Mouse (Mus musculus): ENCODE data around the gene Rpl10-ps3. TPM values are rescaled to one million over a fixed set of nuclear protein-coding genes. Genes with fewer than 3 reads are reported as not detected.

Rpl10-ps3 gene
- polyA plus RNA-seq, 2 experiments from 2014 or later = 286 to 599 TPM

DNA sequence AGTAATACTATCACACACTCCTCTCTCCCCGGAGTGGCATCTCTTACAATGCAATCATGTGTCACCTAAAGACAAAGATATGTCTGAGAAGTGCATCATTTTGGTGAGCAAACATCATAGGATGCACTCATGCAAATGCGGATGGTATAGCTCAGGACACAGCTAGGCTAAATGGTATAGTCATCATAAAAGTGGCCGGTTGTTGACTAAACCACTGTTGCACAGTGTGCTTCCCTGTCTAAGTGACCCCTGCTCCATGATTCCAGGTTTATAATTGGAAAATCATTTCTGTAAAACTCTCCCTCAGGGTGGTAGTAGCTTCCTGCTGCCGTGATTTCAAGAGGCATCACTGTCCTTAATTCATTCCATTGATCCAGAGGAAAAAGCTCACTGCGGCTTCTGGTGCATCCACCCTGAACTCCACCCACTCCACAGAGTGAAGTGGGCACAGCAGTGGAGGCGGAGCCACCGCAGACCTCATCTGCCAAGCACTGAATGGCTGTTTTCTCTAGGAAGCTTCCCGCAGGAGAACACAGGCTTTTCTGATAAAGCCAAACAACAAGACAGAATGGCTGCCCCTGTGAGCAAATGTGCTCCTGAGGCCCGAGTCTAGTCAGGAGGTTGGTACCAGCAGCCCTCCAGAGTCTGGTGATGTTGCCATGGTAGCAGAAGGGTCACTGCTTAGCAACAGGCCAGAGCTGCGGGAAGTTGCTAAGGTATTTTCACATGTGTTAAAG lies 38.9 kb downstream of the Rpl10-ps3 start:
- no peak for ATAC-seq

DNA sequence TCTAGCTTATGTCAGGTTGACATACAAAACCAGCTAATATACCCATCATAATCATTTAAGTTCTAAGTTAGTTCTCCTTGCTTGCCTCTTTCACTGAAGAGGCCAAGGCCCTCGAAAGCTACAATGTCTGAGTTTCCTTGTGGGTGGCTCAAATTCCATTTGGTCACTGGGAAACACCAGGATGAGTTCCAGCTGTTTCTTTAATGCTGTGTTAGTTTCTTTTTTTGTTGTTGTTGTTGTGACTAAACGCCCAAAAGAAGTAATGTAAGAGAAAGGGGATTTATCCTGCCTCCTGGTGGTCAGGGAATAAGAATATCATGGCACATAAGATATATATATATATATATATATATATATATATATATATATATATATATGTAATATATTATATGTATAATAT lies 39.7 kb downstream of the Rpl10-ps3 start:
- no peak for ATAC-seq

DNA sequence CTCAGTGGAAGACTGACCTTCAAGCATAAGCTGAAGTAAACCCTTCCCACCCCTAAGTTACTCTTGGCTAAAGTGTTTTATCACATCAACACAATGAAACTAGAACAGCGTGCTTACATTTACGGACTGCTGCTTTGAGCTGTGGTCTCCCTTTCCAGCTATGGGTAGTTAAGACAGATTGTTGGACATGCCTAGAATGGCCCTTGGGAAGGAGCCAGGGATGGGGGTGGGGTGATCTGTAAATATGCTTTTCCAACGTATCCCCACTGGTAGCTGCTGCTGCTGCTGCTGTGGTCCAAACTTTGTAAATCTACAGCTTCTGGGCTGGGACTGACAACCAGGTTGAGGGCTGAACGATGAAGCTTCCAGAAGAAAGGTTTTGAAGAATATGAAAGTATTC lies 40.8 kb downstream of the Rpl10-ps3 start:
- ATAC-seq = no peak

DNA sequence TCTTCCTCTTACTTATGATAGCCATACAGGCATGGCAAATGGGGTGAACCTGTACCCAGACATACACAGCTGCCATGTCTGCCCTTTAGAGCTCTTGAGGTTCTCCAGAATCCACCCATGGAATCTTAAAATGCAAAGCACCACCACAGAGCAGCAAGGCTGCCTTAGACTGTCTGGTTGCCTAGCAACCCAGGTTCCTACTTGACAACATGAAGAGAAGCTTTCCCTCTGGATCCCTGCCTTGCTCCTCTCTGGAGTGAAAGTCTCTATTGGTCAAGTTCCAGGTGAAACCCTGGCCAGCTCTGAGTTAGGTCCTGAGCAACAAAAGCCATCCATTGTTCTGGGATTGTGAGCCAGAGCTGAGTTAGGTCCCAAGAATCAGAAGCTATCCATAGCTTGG lies 43.0 kb downstream of the Rpl10-ps3 start:
- no peak for ATAC-seq

DNA sequence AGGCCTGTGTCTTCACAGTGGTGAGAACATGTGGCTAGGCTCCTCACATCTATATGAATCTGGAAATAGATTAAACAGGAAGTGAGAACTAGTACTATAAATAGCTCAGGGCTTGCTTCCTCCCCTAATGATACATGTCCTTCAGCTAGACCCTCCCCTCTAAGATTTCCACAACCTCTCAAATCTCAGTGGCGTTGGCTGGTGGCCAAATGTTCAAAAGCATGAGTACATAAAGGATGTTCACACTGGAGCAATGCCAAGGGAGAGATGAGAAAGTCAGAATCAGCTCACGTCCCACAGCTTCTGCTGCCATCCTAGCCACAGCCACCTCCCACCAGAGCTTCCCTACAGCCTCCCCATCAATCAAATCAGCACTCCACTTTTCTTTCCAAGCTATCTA lies 46.4 kb downstream of the Rpl10-ps3 start:
- ATAC-seq = peak; percentile 32

Other genes with a start within 250 kb of the Rpl10-ps3 start
- gene Plet1, start 149.6 kb upstream of the Rpl10-ps3 start, polyA plus RNA-seq (2017; shearing (Covaris generic)) = under 1 TPM in 1 of 2 experiments, not detected in 1; 0.20 TPM
- gene Pts, start 183.8 kb upstream of the Rpl10-ps3 start, polyA plus RNA-seq (2017; shearing (Covaris generic)) = 100 to 1,000 TPM; 117 to 121 TPM
- gene Il18, start 209.9 kb upstream of the Rpl10-ps3 start, polyA plus RNA-seq (2017; shearing (Covaris generic)) = 1 to 10 TPM; 3.4 to 3.9 TPM
- under 1 TPM; 0.45 to 0.56 TPM for gene Bco2, start 210.2 kb upstream of the Rpl10-ps3 start, polyA plus RNA-seq (2017; shearing (Covaris generic))
- not detected for gene Tex12, start 216.4 kb upstream of the Rpl10-ps3 start, polyA plus RNA-seq (2017; shearing (Covaris generic))